Mouse (Mus musculus) liver, postnatal 0 days (tissue): ENCODE results near the gene Gm19935. TPM values are rescaled to one million over a fixed set of nuclear protein-coding genes. Genes with fewer than 3 reads are reported as not detected.

ENCODE experiments used
- ATAC-seq: fragments of 200-750 bp; cut with Nextera tagmentation; 2 replicates; pipeline ENCODE4 v1.8.0; 2017; ENCODE audit warnings: mild to moderate bottlenecking, moderate library complexity
- DNase-seq: peaks from one replicate; pipeline ENCODE4 v3.0.0-alpha.2; 2016
- H3K27ac ChIP-seq: fragments of 300-500 bp; sonication (generic); 2 replicates; pipeline ENCODE4 v1.5.1; 2014; ENCODE audit warnings: antibody characterized with exemption, moderate library complexity, mild to moderate bottlenecking, low read depth
- H3K27me3 ChIP-seq: fragments of 300-500 bp; sonication (generic); 2 replicates; pipeline ENCODE4 v1.6.1; 2014; ENCODE audit warnings: low read length, control low read depth, mixed read lengths; ENCODE audit not compliant: insufficient read depth
- H3K36me3 ChIP-seq: fragments of 300-500 bp; sonication (generic); replicated peaks from 2 replicates; pipeline ENCODE4 v1.6.1; 2014; ENCODE audit warnings: mild to moderate bottlenecking, control low read depth, low read length, moderate library complexity, mixed read lengths; ENCODE audit not compliant: insufficient read depth
- H3K4me1 ChIP-seq: fragments of 300-500 bp; sonication (generic); 2 replicates; pipeline ENCODE4 v1.6.1; 2014; ENCODE audit warnings: antibody characterized with exemption, mild to moderate bottlenecking, control low read depth; ENCODE audit not compliant: insufficient read depth
- H3K4me2 ChIP-seq: fragments of 300-500 bp; sonication (generic); 2 replicates; pipeline ENCODE4 v1.6.1; 2014; ENCODE audit warnings: low read depth, mild to moderate bottlenecking, low read length, moderate library complexity, mixed read lengths
- H3K4me3 ChIP-seq: fragments of 300-500 bp; sonication (generic); 2 replicates; pipeline ENCODE4 v1.5.1; 2014; ENCODE audit warnings: low read depth, low read length
- H3K9ac ChIP-seq: fragments of 300-500 bp; sonication (generic); replicated peaks from 2 replicates; pipeline ENCODE4 v1.6.1; 2014; ENCODE audit warnings: mild to moderate bottlenecking, moderate library complexity
- H3K9me3 ChIP-seq: fragments of 300-500 bp; sonication (generic); 2 replicates; pipeline ENCODE4 v1.6.1; 2016; ENCODE audit warnings: mild to moderate bottlenecking, control low read depth, low read length, mixed read lengths
- CTCF ChIP-seq: sonication (generic); IDR thresholded peaks from 2 replicates; pipeline ENCODE4 v1.5.1; 2016; ENCODE audit warnings: antibody characterized with exemption, low read depth
- EP300 ChIP-seq: IDR thresholded peaks from 2 replicates; pipeline ENCODE4 v1.6.1; 2016; ENCODE audit warnings: antibody characterized with exemption, low read depth, mild to moderate bottlenecking
- WGBS: fragments of 180-500 bp; shearing (Covaris S2); extraction: QIAGEN DNeasy Blood & Tissue Kit; methylation state at CpG from one replicate; pipeline ENCODE4 v1.1.7; 2014; ENCODE audit not compliant: insufficient replicate concordance; 5-methylcytosine and 5-hydroxymethylcytosine counted together
- polyA plus RNA-seq: library from polyadenylated mRNA; unstranded; fragments of >200 nt; fragmentation: Nextera tagmentation; extraction: Ambion mirVana; gene quantifications from 2 replicates; pipeline ENCODE4 v1.2.1, GENCODE M21; 2015

Gm19935 gene
- polyA plus RNA-seq, result not detected in 2 replicates

- TF ChIP-seq EP300 (no peak), CTCF (no peak)
- Histone ChIP-seq H3K4me2 (no peak within 1 kb of the TSS), H3K9me3 (no peaks in the 10 kb centered on the region), H3K9ac (no peak within 1 kb of the TSS), H3K27me3 (no peaks in the 10 kb centered on the region), H3K4me1 (no peaks in the 10 kb centered on the region), H3K4me3 (no peak within 1 kb of the TSS), H3K36me3 (no peaks in the 10 kb centered on the region), H3K27ac (no peak within 1 kb of the TSS)
- no peak for DNase-seq
- 74% methylated on average over 2 of the region's 2 CpGs for WGBS
- ATAC-seq, result no peak
Measured at GRCm38 (mm10) chr8:90817293-90817692, at the start of gene Gm19935. TSS of gene Gm19935 (minus strand) at chr8:90817393.

GRCm38 (mm10) chr8:90862038-90862437 is 44.8 kb upstream of the Gm19935 start:
- no peak for DNase-seq
- TF ChIP-seq EP300 (no peak), CTCF (no peak)

GRCm38 (mm10) chr8:90861266-90861944 is 44.2 kb upstream of the Gm19935 start:
- H3K4me1 ChIP-seq, result no peaks in the 10 kb centered on the region; the same call in 1 of the 2 replicates
- H3K9me3 ChIP-seq, result no peaks in the 10 kb centered on the region
- no peaks in the 10 kb centered on the region for H3K36me3 ChIP-seq
- WGBS, result 14% methylated on average over 9 of the region's 9 CpGs
- no peaks in the 10 kb centered on the region for H3K27me3 ChIP-seq
- no peak overlapping the region for H3K4me3 ChIP-seq
- ATAC-seq, result no peak
- no peak overlapping the region for H3K27ac ChIP-seq
- no peak overlapping the region for H3K4me2 ChIP-seq
- DNase-seq, result no peak
- TF ChIP-seq EP300, result no peak
- TF ChIP-seq CTCF, result no peak
- no peak overlapping the region for H3K9ac ChIP-seq

More at GRCm38 (mm10) chr8:90862038-90862437, 44.8 kb upstream of the Gm19935 start:
- no peaks in the 10 kb centered on the region for H3K9me3 ChIP-seq
- H3K9ac ChIP-seq, result no peak overlapping the region
- H3K4me3 ChIP-seq, result no peak overlapping the region
- no peak overlapping the region for H3K4me2 ChIP-seq
- WGBS, result 43% methylated on average over 9 of the region's 9 CpGs
- H3K36me3 ChIP-seq, result no peaks in the 10 kb centered on the region
- ATAC-seq, result no peak
- no peaks in the 10 kb centered on the region for H3K27me3 ChIP-seq
- H3K27ac ChIP-seq, result no peak overlapping the region
- H3K4me1 ChIP-seq, result no peaks in the 10 kb centered on the region; the same call in 1 of the 2 replicates

GRCm38 (mm10) chr8:90858071-90858470 is 40.9 kb upstream of the Gm19935 start:
- Histone ChIP-seq H3K36me3 (no peaks in the 10 kb centered on the region), H3K9me3 (no peaks in the 10 kb centered on the region), H3K9ac (no peak overlapping the region), H3K4me3 (no peak overlapping the region), H3K4me1 (peaks cover 10% of the 10 kb centered on the region), H3K4me2 (no peak overlapping the region), H3K27ac (no peak overlapping the region), H3K27me3 (no peaks in the 10 kb centered on the region)
- ATAC-seq (no peak), DNase-seq (no peak)
- 86% methylated on average over 2 of the region's 2 CpGs for WGBS
- TF ChIP-seq CTCF (no peak), EP300 (no peak)

- H3K36me3 ChIP-seq, result no peaks in the 10 kb centered on the region
- H3K27ac ChIP-seq, result no peak overlapping the region
- TF ChIP-seq CTCF (no peak), EP300 (no peak)
- DNase-seq (no peak), ATAC-seq (no peak)
- H3K9ac ChIP-seq, result no peak overlapping the region
- no peaks in the 10 kb centered on the region for H3K9me3 ChIP-seq
- H3K4me2 ChIP-seq, result no peak overlapping the region
- 29% methylated on average over 1 of the region's 1 CpGs for WGBS
- H3K4me3 ChIP-seq, result no peak overlapping the region
- peaks cover 10% of the 10 kb centered on the region for H3K4me1 ChIP-seq
- H3K27me3 ChIP-seq, result no peaks in the 10 kb centered on the region
Measured at GRCm38 (mm10) chr8:90856952-90857351, 39.8 kb upstream of the Gm19935 start.

GRCm38 (mm10) chr8:90856171-90856570 is 39.0 kb upstream of the Gm19935 start:
- no peak for DNase-seq
- Histone ChIP-seq H3K4me3 (no peak overlapping the region), H3K4me1 (peaks cover 10% of the 10 kb centered on the region), H3K9me3 (no peaks in the 10 kb centered on the region), H3K4me2 (no peak overlapping the region), H3K9ac (no peak overlapping the region), H3K27ac (no peak overlapping the region), H3K36me3 (no peaks in the 10 kb centered on the region), H3K27me3 (no peaks in the 10 kb centered on the region)
- no peak for TF ChIP-seq EP300
- TF ChIP-seq CTCF, result no peak
- 66% methylated on average over 3 of the region's 3 CpGs for WGBS
- no peak for ATAC-seq
